Mouse (Mus musculus) cortical plate, adult 2 months (tissue): ENCODE measurements around the gene Nppb.

Experiments used
- CTCF ChIP-seq: fragments of 200-500 bp; IDR thresholded peaks from 2 replicates; pipeline ENCODE4 v1.5.1; 2011; ENCODE audit warnings: mild to moderate bottlenecking, control low read depth, low read length; ENCODE audit not compliant: insufficient read depth; ENCODE audit errors: extremely low read depth
- POLR2A ChIP-seq: fragments of 200-500 bp; IDR thresholded peaks from 2 replicates; pipeline ENCODE4 v1.6.1; 2011; ENCODE audit warnings: mild to moderate bottlenecking, low read length, control low read depth; ENCODE audit not compliant: insufficient read depth; ENCODE audit errors: extremely low read depth

GRCm38 (mm10) chr4:148000202-148000772, 14.7 kb downstream of the Nppb start, which contains the start of gene Nppa:
- TF ChIP-seq POLR2A (no peak), CTCF (no peak)
